Mouse (Mus musculus) liver, embryonic 14.5 days (tissue): ENCODE data around the gene Ank.

Experiments
- CTCF ChIP-seq: IDR thresholded peaks from 2 replicates; pipeline ENCODE4 v1.5.1; 2016; ENCODE audit warnings: antibody characterized with exemption, low read depth, control low read depth
- EP300 ChIP-seq: IDR thresholded peaks from 2 replicates; pipeline ENCODE4 v1.6.1; 2016; ENCODE audit warnings: antibody characterized with exemption, low read depth

GRCm38 (mm10) chr15:27597516-27597915 lies 131.0 kb downstream of the Ank start:
- no peak for TF ChIP-seq CTCF
- TF ChIP-seq EP300 = no peak
